Mouse (Mus musculus): Measurements from ENCODE around the gene Tbc1d1.

Tbc1d1 gene

GRCm38 (mm10) chr5:64383215-64383614, 227.1 kb downstream of the Tbc1d1 start:
- DNase-seq (ENCODE audit: low spot score) = no peak

DNA sequence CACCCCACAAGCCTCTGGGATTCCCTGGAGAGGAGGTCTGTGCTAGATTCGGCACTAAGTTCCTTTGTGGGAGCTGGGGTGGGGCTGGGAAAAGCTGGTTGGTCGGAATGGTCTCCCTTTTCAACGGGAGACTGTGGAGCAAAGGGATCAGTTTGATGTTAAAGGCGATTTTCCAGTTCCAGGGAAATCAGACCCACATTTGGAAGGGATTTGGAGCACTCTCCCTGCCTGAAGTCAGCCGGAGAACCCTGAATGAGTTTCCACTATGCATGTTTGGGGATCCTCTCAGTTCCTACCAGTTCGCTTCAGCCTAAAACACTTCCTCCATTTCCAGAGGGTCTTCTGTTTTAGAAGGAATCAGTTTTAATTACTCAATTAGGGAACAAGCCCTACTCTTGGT, 228.4 kb downstream of the Tbc1d1 start:
- DNase-seq (ENCODE audit: low spot score) = no peak

DNA sequence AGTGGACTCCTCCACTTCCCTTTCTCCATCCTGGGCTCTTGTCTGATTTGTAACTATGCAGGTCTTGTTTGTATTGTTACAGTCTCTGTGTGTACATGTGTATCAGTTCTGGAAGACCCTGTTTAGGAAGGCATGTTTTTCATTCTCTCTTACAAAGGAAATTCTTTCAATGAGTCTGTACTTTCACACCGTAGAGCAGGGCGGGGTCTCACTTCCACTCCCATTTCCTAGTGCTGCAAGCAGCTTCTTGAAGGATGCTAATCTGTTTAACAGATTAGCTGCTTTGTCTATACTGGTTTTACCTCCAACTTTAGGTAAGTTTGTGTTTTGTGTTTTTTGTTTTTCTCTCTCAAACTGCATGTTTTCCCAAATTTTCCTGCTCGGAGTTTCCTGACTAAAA, 230.9 kb downstream of the Tbc1d1 start:
- DNase-seq (ENCODE audit: low spot score) = no peak

GRCm38 (mm10) chr5:64389202-64389929, 233.3 kb downstream of the Tbc1d1 start:
- no peak for DNase-seq (ENCODE audit: low spot score)

DNA sequence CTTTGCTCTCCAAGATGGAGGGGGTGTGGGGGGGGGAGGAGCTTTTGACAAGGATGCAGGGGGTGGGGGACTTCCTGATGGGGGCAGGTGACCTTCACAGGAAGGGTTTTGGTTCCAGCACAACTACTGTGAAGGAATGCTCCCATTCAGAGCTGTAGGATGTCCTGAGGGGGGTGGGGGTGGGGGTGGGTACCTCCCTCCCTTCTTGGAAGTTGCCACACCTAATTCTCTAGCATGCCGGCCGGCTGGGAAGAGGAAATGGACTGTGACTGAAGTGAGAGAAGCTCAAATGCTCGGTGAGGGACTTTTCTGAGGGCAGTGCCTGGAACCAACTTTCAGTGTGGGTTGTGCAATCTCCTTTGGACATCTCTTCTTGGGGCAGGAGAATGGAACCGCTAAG, 235.2 kb downstream of the Tbc1d1 start:
- no peak for DNase-seq (ENCODE audit: low spot score)

DNA sequence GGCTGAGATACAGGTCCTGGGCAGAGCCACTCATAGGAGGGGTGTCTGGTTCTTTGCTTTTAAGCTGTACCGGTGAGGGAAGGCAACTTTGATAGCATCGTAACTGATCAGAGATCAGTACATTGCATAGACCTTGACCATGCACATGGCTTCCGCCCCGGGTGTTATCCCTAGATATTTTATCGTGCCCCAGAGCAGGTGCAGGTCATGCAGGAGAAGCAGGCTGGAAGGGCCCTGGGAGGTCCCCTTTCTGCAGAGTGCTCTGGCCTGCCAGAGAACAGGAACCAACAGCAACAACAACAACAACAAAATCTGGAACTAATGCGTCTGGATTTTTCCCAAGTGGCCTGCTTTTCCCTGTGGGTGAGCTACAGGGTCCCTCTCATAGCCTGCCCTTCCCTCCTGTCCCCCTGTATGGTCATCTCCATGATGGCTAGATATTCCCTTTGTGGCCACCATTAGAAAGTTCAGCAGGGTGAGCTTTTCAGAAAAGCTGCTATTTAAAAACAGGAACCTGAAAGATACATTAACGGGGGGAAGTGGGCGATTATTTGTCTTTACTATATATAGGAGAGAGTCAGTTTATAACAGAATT, 236.4 kb downstream of the Tbc1d1 start:
- no peak for DNase-seq (ENCODE audit: low spot score)

DNA sequence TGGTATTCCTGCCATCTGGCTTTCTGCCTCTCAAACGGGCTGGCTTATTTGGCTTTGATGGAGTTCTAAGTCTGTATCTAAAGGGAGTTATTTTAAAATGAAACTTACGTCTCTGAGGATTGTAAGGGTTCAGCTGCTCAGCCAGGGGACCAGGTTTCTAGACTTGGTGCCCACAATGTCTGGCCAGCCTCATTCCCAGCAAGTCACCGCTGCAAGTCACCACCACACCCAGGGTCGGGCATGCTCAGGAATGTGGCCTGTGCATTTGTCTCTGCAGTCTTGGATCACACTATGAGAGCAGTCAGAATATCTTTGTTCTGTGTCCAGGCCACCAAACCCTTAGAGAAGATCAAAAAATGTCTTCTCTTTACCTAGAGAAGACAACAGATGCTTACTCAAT, 237.4 kb downstream of the Tbc1d1 start:
- DNase-seq (ENCODE audit: low spot score) = no peak

DNA sequence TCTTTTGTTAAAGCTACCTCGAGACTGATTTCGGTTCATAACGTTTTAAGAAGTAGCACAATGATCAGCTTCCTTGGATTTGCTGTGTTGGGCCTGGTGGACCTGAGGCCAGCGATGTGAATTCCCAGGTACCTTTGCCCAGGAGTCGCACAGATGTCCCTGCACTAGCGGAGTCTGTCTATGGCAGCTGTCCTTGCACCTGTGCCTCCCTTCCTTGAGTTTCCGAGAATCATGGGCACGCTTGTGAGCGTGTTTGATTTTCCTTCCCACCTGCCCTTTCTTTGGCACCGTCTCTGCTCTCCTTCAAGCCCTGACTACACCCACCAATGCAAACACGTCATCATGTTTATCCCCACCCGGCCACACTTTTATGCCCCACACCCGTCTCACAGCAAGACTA, 242.1 kb downstream of the Tbc1d1 start:
- DNase-seq (ENCODE audit: low spot score) = no peak

DNA sequence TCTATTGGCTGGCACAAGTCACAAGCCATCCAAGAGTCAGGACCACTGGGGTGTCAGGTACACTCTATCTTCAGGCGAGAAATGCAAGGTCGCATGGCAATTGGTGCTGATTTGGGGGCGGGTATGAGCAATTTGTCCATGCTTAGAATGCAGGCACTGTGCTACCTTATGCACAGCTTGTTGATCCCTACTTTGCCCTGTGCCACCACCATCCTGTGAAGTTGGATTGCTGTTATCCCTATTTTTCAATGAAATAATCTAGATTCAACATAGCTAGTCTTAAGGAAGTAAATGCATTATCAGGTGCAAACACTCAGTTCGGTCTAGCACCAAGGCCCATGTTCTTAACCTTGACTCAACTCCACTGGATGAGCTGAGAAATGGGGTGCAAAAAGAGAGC, 244.6 kb downstream of the Tbc1d1 start:
- DNase-seq (ENCODE audit: low spot score) = no peak

Data from ovary, postnatal 36 days (tissue).